12 mouse cellular contexts compared by ENCODE assay signal in the genomic region with DNA sequence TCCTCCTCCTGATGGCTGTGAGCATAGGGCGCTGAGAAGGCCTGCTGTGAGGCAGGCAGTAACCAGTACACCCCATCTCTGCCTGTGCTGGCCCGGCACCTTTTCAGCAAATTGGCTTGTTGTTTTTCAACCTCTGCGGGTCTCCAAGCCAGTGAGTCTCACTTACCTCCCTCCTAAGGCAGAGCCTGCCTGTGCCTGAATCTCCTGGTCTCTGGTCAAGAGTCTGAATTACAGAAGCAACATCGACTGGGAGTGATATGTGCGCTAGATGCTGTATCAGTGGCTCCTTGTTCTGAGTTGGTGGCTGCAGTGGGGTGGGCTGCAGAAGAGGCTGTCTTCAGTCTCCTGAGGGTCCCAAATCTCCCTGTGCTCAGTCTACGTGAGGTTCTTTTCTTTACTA.
DNase-seq lines count a peak whose midpoint lies in the region; ATAC-seq lines count a peak whose summit lies in the region.
"Had no signal": no experiment of that assay in that cellular context is flagged by ENCODE, and none has a peak within 500 bp of the region (broad histone marks: within the 10 kb centered on the region; RNA-seq: fewer than 3 reads in every experiment).

No protein-coding gene starts in this region.

- H3K4me3 ChIP-seq in neural tube, embryonic 15.5 days (replicated peaks), result no peak overlapping the region
- H3K4me3 ChIP-seq in hindbrain, embryonic 12.5 days, result no peak overlapping the region
- H3K4me3 ChIP-seq in midbrain, embryonic 12.5 days, result no peak overlapping the region
- H3K4me3 ChIP-seq: liver, embryonic 12.5 days; myocyte had no signal

- no peak overlapping the region for H3K27ac ChIP-seq in neural tube, embryonic 15.5 days (replicated peaks)
- peak overlapping the region; percentile 64 for H3K27ac ChIP-seq in hindbrain, embryonic 12.5 days
- H3K27ac ChIP-seq in midbrain, embryonic 12.5 days (replicated peaks), result peak overlapping the region; percentile 80
- H3K27ac ChIP-seq: liver, embryonic 12.5 days had no signal

- no peaks in the 10 kb centered on the region for H3K27me3 ChIP-seq in neural tube, embryonic 15.5 days (replicated peaks)
- no peaks in the 10 kb centered on the region for H3K27me3 ChIP-seq in hindbrain, embryonic 12.5 days
- no peaks in the 10 kb centered on the region for H3K27me3 ChIP-seq in midbrain, embryonic 12.5 days

- no peak overlapping the region for H3K9ac ChIP-seq in neural tube, embryonic 15.5 days (replicated peaks)
- no peak overlapping the region for H3K9ac ChIP-seq in hindbrain, embryonic 12.5 days
- no peak overlapping the region; the same call in 1 of the 2 replicates for H3K9ac ChIP-seq in midbrain, embryonic 12.5 days (replicated peaks)
- H3K9ac ChIP-seq: liver, embryonic 12.5 days had no signal

- H3K36me3 ChIP-seq in neural tube, embryonic 15.5 days, result no peaks in the 10 kb centered on the region
- no peaks in the 10 kb centered on the region for H3K36me3 ChIP-seq in hindbrain, embryonic 12.5 days
- no peaks in the 10 kb centered on the region for H3K36me3 ChIP-seq in midbrain, embryonic 12.5 days
- H3K36me3 ChIP-seq: liver, embryonic 12.5 days had no signal

- no peak overlapping the region for H3K4me2 ChIP-seq in neural tube, embryonic 15.5 days
- no peak overlapping the region for H3K4me2 ChIP-seq in hindbrain, embryonic 12.5 days (replicated peaks)
- no peak overlapping the region for H3K4me2 ChIP-seq in midbrain, embryonic 12.5 days (replicated peaks)
- H3K4me2 ChIP-seq: liver, embryonic 12.5 days had no signal

- peaks cover 41% of the 10 kb centered on the region for H3K4me1 ChIP-seq in neural tube, embryonic 15.5 days
- H3K4me1 ChIP-seq in hindbrain, embryonic 12.5 days, result peaks cover 69% of the 10 kb centered on the region
- peaks cover 69% of the 10 kb centered on the region for H3K4me1 ChIP-seq in midbrain, embryonic 12.5 days
- H3K4me1 ChIP-seq: liver, embryonic 12.5 days had no signal

- 38% methylated on average over 6 of the region's 6 CpGs for WGBS in neural tube, embryonic 15.5 days
- 33% methylated on average over 6 of the region's 6 CpGs for WGBS in hindbrain, embryonic 12.5 days
- 34% methylated on average over 6 of the region's 6 CpGs for WGBS in midbrain, embryonic 12.5 days

- no peak for ATAC-seq in neural tube, embryonic 15.5 days (ENCODE audit: low FRiP score)
- no peak for ATAC-seq in hindbrain, embryonic 12.5 days (ENCODE audit: low FRiP score)
- ATAC-seq in midbrain, embryonic 12.5 days (ENCODE audit: low FRiP score, low read depth), result no peak
- ATAC-seq: liver, embryonic 12.5 days had no signal

- DNase-seq in neural tube, embryonic 10.5 days (ENCODE audit: extremely low spot score, low spot score), result peak; percentile 33
- no peak for DNase-seq in kidney, postnatal 25 days
- no peak for DNase-seq in testis, postnatal 14 days (ENCODE audit: low spot score)
- no peak for DNase-seq in layer of hippocampus, adult 8-10 months (ENCODE audit: low spot score in 2 of 2)
- DNase-seq: cerebellum, postnatal 36 days; kidney, adult 9 months; right cerebral cortex, postnatal 25 days had no signal

- H3K9me3 ChIP-seq in neural tube, embryonic 15.5 days (replicated peaks), result no peaks in the 10 kb centered on the region
- H3K9me3 ChIP-seq in hindbrain, embryonic 12.5 days (replicated peaks), result no peaks in the 10 kb centered on the region
- no peaks in the 10 kb centered on the region for H3K9me3 ChIP-seq in midbrain, embryonic 12.5 days
- H3K9me3 ChIP-seq: liver, embryonic 12.5 days had no signal
